Mouse (Mus musculus) lung, adult 2 months (tissue): ENCODE data around the gene Erbin.

Experiments
- CTCF ChIP-seq: fragments of 200-500 bp; IDR thresholded peaks from 2 replicates; pipeline ENCODE4 v1.5.1; 2011; ENCODE audit warnings: mild to moderate bottlenecking, low read length, control low read depth; ENCODE audit not compliant: insufficient read depth
- POLR2A ChIP-seq: fragments of 200-500 bp; IDR thresholded peaks from 2 replicates; pipeline ENCODE4 v1.6.1; 2011; ENCODE audit warnings: low read depth, mild to moderate bottlenecking, control low read depth, low read length, borderline replicate concordance; ENCODE audit errors: extremely low read depth

DNA sequence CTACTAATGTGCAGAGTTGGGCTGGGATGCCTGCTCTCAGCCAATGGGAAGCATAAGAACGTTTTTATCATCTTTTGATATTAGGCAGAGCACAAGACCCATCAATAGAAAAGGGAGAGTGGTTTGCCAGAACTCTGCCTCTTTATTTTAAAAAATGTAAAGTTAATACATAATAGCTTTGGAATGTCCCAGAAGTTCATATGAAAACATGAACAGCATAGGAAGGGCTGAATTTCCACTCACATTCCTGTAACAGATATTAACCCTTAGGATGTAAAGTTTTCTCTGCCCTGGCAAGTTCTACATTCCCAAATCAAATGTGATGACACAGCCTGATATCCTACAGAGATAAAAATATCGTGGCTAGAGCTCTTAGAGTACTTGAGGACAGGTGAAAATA is 42.8 kb upstream of the Erbin start:
- TF ChIP-seq POLR2A (no peak), CTCF (no peak)
